Mouse (Mus musculus) stomach, postnatal 0 days (tissue): ENCODE measurements around the gene Nrsn2. TPM values are rescaled to one million over a fixed set of nuclear protein-coding genes. Genes with fewer than 3 reads are reported as not detected.

Experiments used
- ATAC-seq: fragments of 200-750 bp; cut with Nextera tagmentation; 2 replicates; pipeline ENCODE4 v1.8.0; 2017; ENCODE audit not compliant: low FRiP score, low TSS enrichment
- DNase-seq: peaks from one replicate; pipeline ENCODE4 v3.0.0-alpha.2; 2016; ENCODE audit warnings: low spot score
- H3K27ac ChIP-seq: fragments of 300-500 bp; sonication (generic); replicated peaks from 2 replicates; pipeline ENCODE4 v1.5.1; 2014; ENCODE audit warnings: mild to moderate bottlenecking, control low read depth
- H3K27me3 ChIP-seq: fragments of 300-500 bp; sonication (generic); 2 replicates; pipeline ENCODE4 v1.6.1; 2014; ENCODE audit warnings: low read length; ENCODE audit not compliant: control insufficient read depth, insufficient read depth
- H3K36me3 ChIP-seq: fragments of 300-500 bp; sonication (generic); 2 replicates; pipeline ENCODE4 v1.6.1; 2014; ENCODE audit warnings: low read length, mixed read lengths; ENCODE audit not compliant: control insufficient read depth, insufficient read depth
- H3K4me1 ChIP-seq: fragments of 300-500 bp; sonication (generic); replicated peaks from 2 replicates; pipeline ENCODE4 v1.6.1; 2014; ENCODE audit warnings: antibody characterized with exemption; ENCODE audit not compliant: control insufficient read depth, insufficient read depth
- H3K4me2 ChIP-seq: fragments of 300-500 bp; sonication (generic); replicated peaks from 2 replicates; pipeline ENCODE4 v1.6.1; 2014; ENCODE audit warnings: low read depth, mild to moderate bottlenecking, control low read depth, moderate library complexity
- H3K4me3 ChIP-seq: fragments of 300-500 bp; sonication (generic); 2 replicates; pipeline ENCODE4 v1.5.1; 2014; ENCODE audit warnings: low read depth, low read length, control low read depth
- H3K9ac ChIP-seq: fragments of 300-500 bp; sonication (generic); 2 replicates; pipeline ENCODE4 v1.6.1; 2014; ENCODE audit warnings: mild to moderate bottlenecking, low read length, control low read depth, mixed read lengths
- H3K9me3 ChIP-seq: fragments of 300-500 bp; sonication (generic); 2 replicates; pipeline ENCODE4 v1.6.1; 2016; ENCODE audit warnings: low read length; ENCODE audit not compliant: control insufficient read depth
- CTCF ChIP-seq: IDR thresholded peaks from 2 replicates; pipeline ENCODE4 v1.5.1; 2016; ENCODE audit warnings: antibody characterized with exemption, low read depth, mild to moderate bottlenecking, moderate library complexity
- EP300 ChIP-seq: optimal IDR thresholded peaks from 2 replicates; pipeline ENCODE3; 2016; ENCODE audit warnings: antibody characterized with exemption
- WGBS: fragments of 180-500 bp; shearing (Covaris S2); extraction: QIAGEN DNeasy Blood & Tissue Kit; methylation state at CpG from one replicate; pipeline ENCODE4 v1.1.7; 2014; 5-methylcytosine and 5-hydroxymethylcytosine counted together
- polyA plus RNA-seq: library from polyadenylated mRNA; unstranded; fragments of >200 nt; fragmentation: Nextera tagmentation; extraction: Ambion mirVana; gene quantifications from 2 replicates; pipeline ENCODE4 v1.2.1, GENCODE M21; 2015

The Nrsn2 gene
- polyA plus RNA-seq, 1 experiment from 2014 or later, result 1.1 TPM

DNA sequence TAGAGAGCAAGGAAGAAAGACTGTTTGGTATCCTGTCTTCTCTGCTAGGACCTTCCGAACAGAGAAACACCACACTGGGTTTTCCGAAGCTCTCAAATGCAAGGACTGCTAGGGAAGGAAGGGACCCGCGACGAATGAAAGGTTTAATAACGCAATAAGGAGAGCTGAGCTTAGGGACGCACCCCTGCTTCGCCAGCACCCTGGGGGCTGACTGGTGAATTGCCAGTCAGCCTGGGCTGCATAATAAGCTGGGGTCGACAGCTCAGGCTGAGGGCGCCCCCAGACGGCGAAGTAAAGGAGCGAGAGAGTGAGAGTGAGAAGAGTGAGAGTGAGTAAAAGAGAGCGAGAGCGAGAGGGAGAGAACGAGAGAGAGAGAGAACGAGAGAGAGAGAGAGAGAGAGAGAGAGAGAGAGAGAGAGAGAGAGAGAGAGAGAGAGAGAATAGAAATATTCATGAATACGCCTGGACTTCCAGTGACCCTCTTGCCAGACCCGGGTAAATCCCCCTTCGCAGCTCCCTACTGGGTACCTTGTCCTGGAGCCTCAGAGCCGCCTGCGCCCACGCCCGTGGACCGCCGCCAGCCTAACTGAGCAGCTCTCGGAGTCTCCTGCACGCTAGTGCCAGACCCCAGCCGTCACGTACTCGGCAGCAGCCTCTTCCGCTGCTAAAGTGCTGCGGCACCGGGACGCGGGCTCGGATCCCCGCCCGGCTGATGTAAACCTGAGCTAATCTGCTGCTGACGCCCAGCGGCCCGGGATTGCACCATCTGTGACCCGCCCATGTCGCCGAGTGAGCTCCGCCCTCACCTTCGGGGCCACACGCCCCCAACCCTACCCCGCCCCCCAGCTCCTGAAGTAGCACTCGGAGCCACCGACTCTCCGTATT lies 32.9 kb downstream of the Nrsn2 start, which contains the start of gene Trib3:
Gene Trib3, minus strand, starts transcription at position 704 of the 885 bp plus-strand sequence.
- TF ChIP-seq CTCF, result peak; percentile 82
- no peak for TF ChIP-seq EP300
- Histone ChIP-seq H3K27ac (peak within 1 kb of the TSS; percentile 56; the same call in 1 of the 2 replicates), H3K9ac (peak within 1 kb of the TSS; percentile 65), H3K4me3 (peak within 1 kb of the TSS; percentile 57), H3K4me2 (peak within 1 kb of the TSS; percentile 91), H3K9me3 (no peaks in the 10 kb centered on the region), H3K36me3 (no peaks in the 10 kb centered on the region), H3K27me3 (no peaks in the 10 kb centered on the region), H3K4me1 (no peaks in the 10 kb centered on the region; the same call in 1 of the 2 replicates)
- WGBS, result under 1% methylated on average over 51 of the region's 52 CpGs
- peak; percentile 89 for ATAC-seq
- DNase-seq, result peak; percentile 89

- Histone ChIP-seq H3K9ac (no peak overlapping the region), H3K27me3 (no peaks in the 10 kb centered on the region), H3K4me1 (no peaks in the 10 kb centered on the region; the same call in 1 of the 2 replicates), H3K4me2 (no peak overlapping the region), H3K4me3 (no peak overlapping the region), H3K27ac (no peak overlapping the region), H3K9me3 (no peaks in the 10 kb centered on the region), H3K36me3 (no peaks in the 10 kb centered on the region)
- DNase-seq, result no peak
- no peak for TF ChIP-seq CTCF
- no peak for TF ChIP-seq EP300
- ATAC-seq, result no peak
- 89% methylated on average over 22 of the region's 22 CpGs for whole genome bisulfite sequencing
Observed at GRCm38 (mm10) chr2:152339631-152340179, 36.7 kb downstream of the Nrsn2 start.

- Histone ChIP-seq H3K9me3 (no peaks in the 10 kb centered on the region), H3K27me3 (no peaks in the 10 kb centered on the region), H3K27ac (no peak overlapping the region), H3K4me1 (no peaks in the 10 kb centered on the region), H3K9ac (no peak overlapping the region), H3K4me2 (no peak overlapping the region), H3K36me3 (no peaks in the 10 kb centered on the region), H3K4me3 (no peak overlapping the region)
- 83% methylated on average over 13 of the region's 13 CpGs for WGBS
- DNase-seq (no peak), ATAC-seq (no peak)
- TF ChIP-seq EP300, result no peak
- no peak for TF ChIP-seq CTCF
Observed at GRCm38 (mm10) chr2:152338319-152338718, 38.1 kb downstream of the Nrsn2 start.

GRCm38 (mm10) chr2:152337591-152338212 lies 38.7 kb downstream of the Nrsn2 start:
- TF ChIP-seq CTCF (no peak), EP300 (no peak)
- ATAC-seq, result no peak

DNA sequence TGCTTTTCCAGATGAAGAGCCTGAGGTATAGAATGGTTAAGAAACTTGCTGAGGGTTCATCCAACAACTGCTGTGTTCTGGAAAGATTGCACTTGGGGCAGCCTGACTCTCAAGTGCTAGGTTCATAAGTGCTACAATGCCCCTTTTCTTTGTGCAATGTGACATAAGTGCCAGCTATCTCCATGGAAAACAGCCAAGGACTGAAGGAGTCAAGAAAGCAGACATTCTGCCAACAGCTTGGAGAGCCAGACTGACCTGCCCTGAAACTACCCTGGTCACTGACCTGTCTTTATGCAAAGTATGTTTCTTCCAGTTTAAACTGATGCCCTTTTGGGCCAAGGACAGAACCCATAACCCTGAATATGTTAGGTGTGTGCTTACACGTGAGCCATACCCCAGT lies 39.6 kb downstream of the Nrsn2 start:
- WGBS, result 81% methylated on average over 1 of the region's 1 CpGs
- no peak for TF ChIP-seq EP300
- no peak for TF ChIP-seq CTCF
- H3K4me2 ChIP-seq, result no peak overlapping the region
- no peaks in the 10 kb centered on the region for H3K27me3 ChIP-seq
- ATAC-seq (no peak), DNase-seq (no peak)
- H3K27ac ChIP-seq, result no peak overlapping the region
- no peak overlapping the region for H3K9ac ChIP-seq
- H3K9me3 ChIP-seq, result no peaks in the 10 kb centered on the region
- H3K4me3 ChIP-seq, result no peak overlapping the region
- no peaks in the 10 kb centered on the region for H3K4me1 ChIP-seq
- H3K36me3 ChIP-seq, result no peaks in the 10 kb centered on the region

More at GRCm38 (mm10) chr2:152337591-152338212, 38.7 kb downstream of the Nrsn2 start:
- Histone ChIP-seq H3K9me3 (no peaks in the 10 kb centered on the region), H3K9ac (no peak overlapping the region), H3K4me3 (no peak overlapping the region), H3K36me3 (no peaks in the 10 kb centered on the region), H3K4me2 (no peak overlapping the region), H3K4me1 (no peaks in the 10 kb centered on the region), H3K27ac (no peak overlapping the region), H3K27me3 (no peaks in the 10 kb centered on the region)
- WGBS, result 82% methylated on average over 11 of the region's 11 CpGs
- DNase-seq, result no peak
